Mouse (Mus musculus): ENCODE results near the gene Tmem132c. TPM values are rescaled to one million over a fixed set of nuclear protein-coding genes. Genes with fewer than 3 reads are reported as not detected.

The Tmem132c gene
- polyA plus RNA-seq, 1 experiment: 13.8 TPM

DNA sequence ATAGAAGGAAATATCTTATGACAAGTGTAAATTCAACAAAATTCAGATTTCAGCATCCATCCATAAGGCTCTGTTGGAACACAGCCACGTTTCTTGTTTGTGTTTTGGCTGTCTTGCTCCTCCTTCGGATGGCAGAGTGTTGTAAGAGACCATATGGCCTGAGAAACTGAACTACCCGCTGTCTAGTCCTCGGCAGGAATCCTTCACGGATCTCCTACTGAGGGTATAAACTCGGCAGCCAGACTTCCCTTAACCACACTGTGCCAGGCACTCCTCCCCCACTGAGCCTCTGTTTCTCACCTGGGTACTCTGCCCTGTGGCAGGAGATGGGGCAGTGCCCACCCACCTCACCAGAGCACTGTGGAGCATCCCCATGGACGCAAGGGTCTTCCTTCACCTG, 174.9 kb downstream of the Tmem132c start:
- 36% methylated on average over 7 of the region's 7 CpGs for WGBS

DNA sequence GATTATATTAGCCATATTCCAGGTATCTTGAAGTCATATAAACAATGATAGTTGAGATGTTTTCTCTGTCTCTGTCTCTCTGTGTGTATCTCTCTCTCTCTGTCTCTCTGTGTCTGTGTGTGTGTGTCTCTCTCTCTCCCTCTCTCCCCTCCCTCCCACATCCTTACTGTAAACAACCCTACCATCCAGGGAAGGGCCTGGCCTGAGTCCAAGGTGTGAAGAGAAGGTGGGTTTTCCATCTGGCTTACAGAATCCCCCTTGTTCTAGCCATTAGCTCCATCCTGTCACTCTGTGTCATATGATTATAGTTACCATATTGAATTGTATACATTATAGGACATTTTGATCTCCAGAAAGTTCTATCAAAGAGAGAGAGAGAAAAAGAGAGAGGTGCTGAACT, 182.3 kb downstream of the Tmem132c start:
- DNase-seq: no peak
- Histone ChIP-seq H3K4me1 (ENCODE audit: control insufficient read depth, insufficient read depth, low read length) (no peaks in the 10 kb centered on the region), H3K4me3 (replicated peaks; ENCODE audit: extremely low read depth, low read depth, low read length) (no peak overlapping the region)
- TF ChIP-seq CTCF (IDR thresholded peaks at IDR 0.05; ENCODE audit: insufficient read depth, low read length) (no peak), POLR2A (IDR thresholded peaks at IDR 0.05; ENCODE audit: borderline replicate concordance, extremely low read depth, low read depth, low read length) (no peak)

More for the DNA sequence above, 174.9 kb downstream of the Tmem132c start:
- no peak for DNase-seq
- Histone ChIP-seq H3K4me1 (ENCODE audit: control insufficient read depth, insufficient read depth, low read length) (no peaks in the 10 kb centered on the region), H3K4me3 (replicated peaks; ENCODE audit: extremely low read depth, low read depth, low read length) (no peak overlapping the region)
- TF ChIP-seq POLR2A (IDR thresholded peaks at IDR 0.05; ENCODE audit: borderline replicate concordance, extremely low read depth, low read depth, low read length) (no peak), CTCF (IDR thresholded peaks at IDR 0.05; ENCODE audit: insufficient read depth, low read length) (no peak)

DNA sequence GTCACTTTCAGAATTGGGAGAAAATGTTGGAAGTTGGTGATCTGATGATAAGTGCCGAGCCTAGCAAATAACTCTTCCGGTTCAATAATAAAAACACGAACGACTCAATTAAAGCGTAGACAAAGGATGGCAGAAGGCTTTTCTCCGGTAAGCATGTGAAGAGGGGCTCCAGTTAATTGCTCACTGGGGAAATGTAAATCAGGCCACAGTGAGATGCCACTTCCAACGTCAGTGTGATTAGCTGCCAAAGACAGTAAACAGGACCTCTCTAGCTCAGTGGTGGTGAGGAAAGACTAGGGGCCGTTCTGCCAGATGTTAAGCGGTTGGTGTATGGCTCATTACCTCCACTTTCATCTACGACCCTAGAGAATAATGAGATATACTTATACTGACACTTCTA, 187.5 kb downstream of the Tmem132c start:
- no peak for DNase-seq
- Histone ChIP-seq H3K4me3 (replicated peaks; ENCODE audit: extremely low read depth, low read depth, low read length) (no peak overlapping the region), H3K4me1 (ENCODE audit: control insufficient read depth, insufficient read depth, low read length) (no peaks in the 10 kb centered on the region)
- 74% methylated on average over 10 of the region's 10 CpGs for WGBS
- TF ChIP-seq POLR2A (IDR thresholded peaks at IDR 0.05; ENCODE audit: borderline replicate concordance, extremely low read depth, low read depth, low read length) (no peak), CTCF (IDR thresholded peaks at IDR 0.05; ENCODE audit: insufficient read depth, low read length) (no peak)

DNA sequence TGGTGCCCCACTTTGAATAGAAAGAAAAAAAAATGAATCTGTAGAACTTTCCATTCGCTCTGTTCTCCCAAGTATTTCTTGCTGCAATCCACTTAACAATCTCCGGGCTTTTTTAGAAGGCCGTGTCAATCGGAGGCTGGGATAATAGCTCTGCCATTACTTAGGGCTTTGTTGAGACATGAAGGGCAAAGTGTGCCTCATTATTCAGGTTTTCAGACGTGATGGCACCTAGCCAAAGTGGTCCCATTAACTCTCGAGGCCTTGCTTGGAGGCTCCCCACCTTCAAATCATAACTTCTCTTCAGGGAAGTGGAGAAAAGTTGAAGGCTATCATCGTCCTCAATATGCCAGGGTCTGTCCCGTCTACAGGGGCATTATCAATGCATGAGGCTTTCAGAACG, 190.0 kb downstream of the Tmem132c start:
- WGBS: 65% methylated on average over 9 of the region's 9 CpGs
- TF ChIP-seq CTCF (IDR thresholded peaks at IDR 0.05; ENCODE audit: insufficient read depth, low read length): no peak
- no peak for TF ChIP-seq POLR2A (IDR thresholded peaks at IDR 0.05; ENCODE audit: borderline replicate concordance, extremely low read depth, low read depth, low read length)
- Histone ChIP-seq H3K4me3 (replicated peaks; ENCODE audit: extremely low read depth, low read depth, low read length) (no peak overlapping the region), H3K4me1 (ENCODE audit: control insufficient read depth, insufficient read depth, low read length) (no peaks in the 10 kb centered on the region)
- no peak for DNase-seq

DNA sequence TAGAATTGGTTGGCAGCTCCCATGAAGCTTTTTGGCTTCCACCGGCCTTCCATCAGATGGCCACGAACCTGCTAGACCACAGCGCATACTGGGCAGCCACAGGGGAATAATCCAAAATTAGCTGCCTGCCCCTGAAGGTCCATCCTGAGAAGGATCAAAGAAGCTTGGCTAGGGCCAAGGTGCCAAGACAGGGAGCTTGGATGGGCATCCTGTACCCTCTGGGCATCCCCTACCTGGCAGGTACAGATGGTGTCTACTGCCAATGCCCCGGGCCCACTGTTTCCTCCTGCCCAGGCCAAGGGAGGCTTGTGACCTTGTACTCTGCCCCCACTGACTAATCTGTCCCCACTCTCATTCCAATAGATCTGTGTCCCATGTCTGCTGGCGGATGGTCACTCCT, 195.2 kb downstream of the Tmem132c start:
- no peak for TF ChIP-seq CTCF (IDR thresholded peaks at IDR 0.05; ENCODE audit: insufficient read depth, low read length)
- TF ChIP-seq POLR2A (IDR thresholded peaks at IDR 0.05; ENCODE audit: borderline replicate concordance, extremely low read depth, low read depth, low read length): no peak

DNA sequence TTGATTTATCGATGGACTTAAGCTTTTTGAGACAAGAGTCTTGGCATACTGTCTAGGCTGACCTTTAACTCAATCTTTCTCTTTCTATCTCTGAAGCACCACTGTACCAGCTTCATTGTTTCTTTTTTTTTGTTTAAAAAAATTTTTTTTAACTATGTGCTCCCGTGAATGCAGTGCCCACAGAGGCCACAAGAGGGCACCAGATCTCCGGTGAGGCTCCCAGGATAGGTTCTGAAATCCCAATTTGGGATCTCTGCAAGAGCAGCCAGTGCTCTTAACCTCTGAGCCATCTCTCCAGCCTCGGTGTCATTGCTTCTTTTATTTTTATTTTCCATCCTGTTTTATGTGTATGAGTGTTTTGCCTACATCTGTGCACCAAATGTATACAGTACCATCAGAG, 197.0 kb downstream of the Tmem132c start:
- no peak for DNase-seq
- no peaks in the 10 kb centered on the region for H3K4me1 ChIP-seq (ENCODE audit: control insufficient read depth, insufficient read depth, low read length)
- no peak overlapping the region for H3K4me3 ChIP-seq (replicated peaks; ENCODE audit: extremely low read depth, low read depth, low read length)
- TF ChIP-seq CTCF (IDR thresholded peaks at IDR 0.05; ENCODE audit: insufficient read depth, low read length) (no peak), POLR2A (IDR thresholded peaks at IDR 0.05; ENCODE audit: borderline replicate concordance, extremely low read depth, low read depth, low read length) (no peak)
- 90% methylated on average over 4 of the region's 4 CpGs for WGBS

More for the DNA sequence above, 195.2 kb downstream of the Tmem132c start:
- Histone ChIP-seq H3K4me3 (replicated peaks; ENCODE audit: extremely low read depth, low read depth, low read length) (no peak overlapping the region), H3K4me1 (ENCODE audit: control insufficient read depth, insufficient read depth, low read length) (no peaks in the 10 kb centered on the region)
- 93% methylated on average over 5 of the region's 5 CpGs for WGBS
- DNase-seq: no peak

DNA sequence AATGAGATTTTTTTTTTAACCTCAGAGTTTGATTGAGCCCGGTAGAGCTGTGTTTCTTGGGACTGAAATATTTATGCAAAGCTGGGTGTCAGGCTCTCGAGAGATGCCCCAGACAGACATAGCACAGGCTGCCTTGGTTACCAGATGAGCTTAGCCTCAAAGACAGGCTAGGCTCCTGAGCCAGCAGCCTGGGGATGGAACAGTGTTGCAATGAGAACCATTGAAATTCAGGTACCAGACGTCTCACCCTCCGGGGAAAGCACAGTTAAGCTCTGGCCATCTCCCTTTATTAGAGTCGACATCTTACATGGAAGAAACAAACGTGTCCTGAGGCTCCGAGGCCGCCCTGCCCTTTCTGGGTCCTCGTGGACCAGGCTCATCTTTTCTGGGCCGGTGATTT, 200.4 kb downstream of the Tmem132c start:
- H3K4me3 ChIP-seq (replicated peaks; ENCODE audit: extremely low read depth, low read depth, low read length): no peak overlapping the region
- 66% methylated on average over 10 of the region's 10 CpGs for WGBS
- TF ChIP-seq POLR2A (IDR thresholded peaks at IDR 0.05; ENCODE audit: borderline replicate concordance, extremely low read depth, low read depth, low read length) (no peak), CTCF (IDR thresholded peaks at IDR 0.05; ENCODE audit: insufficient read depth, low read length) (no peak)
- no peak for DNase-seq
- no peaks in the 10 kb centered on the region for H3K4me1 ChIP-seq (ENCODE audit: control insufficient read depth, insufficient read depth, low read length)

DNA sequence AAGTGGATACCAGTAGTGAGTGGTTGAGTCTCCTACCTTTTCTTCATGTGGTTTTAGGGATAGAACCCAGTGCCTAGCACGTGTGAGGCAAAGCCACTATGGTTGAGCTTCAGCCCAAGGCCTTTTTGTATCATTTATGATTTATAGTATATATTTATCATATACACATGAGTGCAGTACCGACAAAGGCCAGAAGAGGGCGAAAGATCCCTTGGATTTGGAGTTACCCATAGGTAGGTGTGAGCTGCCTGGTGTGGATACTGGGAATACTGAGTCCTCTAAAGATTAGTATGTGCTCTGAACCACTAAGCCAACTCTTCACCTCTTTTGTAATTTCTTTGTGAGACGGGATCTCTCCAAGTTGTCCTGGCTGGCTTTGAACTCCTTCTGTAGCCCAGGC, 212.0 kb downstream of the Tmem132c start:
- DNase-seq: peak; percentile 6
- H3K4me3 ChIP-seq (replicated peaks; ENCODE audit: extremely low read depth, low read depth, low read length): no peak overlapping the region
- WGBS: 32% methylated on average over 4 of the region's 4 CpGs
- H3K4me1 ChIP-seq (ENCODE audit: control insufficient read depth, insufficient read depth, low read length): no peaks in the 10 kb centered on the region
- TF ChIP-seq CTCF (IDR thresholded peaks at IDR 0.05; ENCODE audit: insufficient read depth, low read length): 0 out of 2 replicates have a peak, but pooled peaks have one; percentile 12
- no peak for TF ChIP-seq POLR2A (IDR thresholded peaks at IDR 0.05; ENCODE audit: borderline replicate concordance, extremely low read depth, low read depth, low read length)

DNA sequence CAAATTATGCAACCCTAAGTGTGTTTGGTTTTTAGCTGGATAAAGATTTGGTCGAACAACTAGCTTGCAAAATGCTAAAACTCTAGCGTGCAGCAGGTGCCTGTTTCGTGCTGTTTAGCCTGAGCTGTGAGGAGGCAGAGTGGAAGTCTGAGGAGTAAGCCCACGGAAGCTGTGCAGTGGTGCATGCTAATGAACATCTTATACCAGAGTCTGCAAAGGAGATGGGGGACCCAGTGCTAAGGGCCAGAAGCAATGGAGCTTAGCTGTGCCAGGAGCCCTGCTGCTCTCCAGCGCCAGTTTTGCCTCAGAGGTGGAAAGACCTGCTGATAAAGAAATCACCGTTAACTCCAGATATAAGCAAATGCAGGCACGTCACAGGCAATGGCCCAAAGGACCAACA, 212.5 kb downstream of the Tmem132c start:
- 71% methylated on average over 7 of the region's 7 CpGs for WGBS
- DNase-seq: no peak
- H3K4me1 ChIP-seq (ENCODE audit: control insufficient read depth, insufficient read depth, low read length): no peaks in the 10 kb centered on the region
- TF ChIP-seq CTCF (IDR thresholded peaks at IDR 0.05; ENCODE audit: insufficient read depth, low read length): no peak
- TF ChIP-seq POLR2A (IDR thresholded peaks at IDR 0.05; ENCODE audit: borderline replicate concordance, extremely low read depth, low read depth, low read length): no peak
- no peak overlapping the region for H3K4me3 ChIP-seq (replicated peaks; ENCODE audit: extremely low read depth, low read depth, low read length)

DNA sequence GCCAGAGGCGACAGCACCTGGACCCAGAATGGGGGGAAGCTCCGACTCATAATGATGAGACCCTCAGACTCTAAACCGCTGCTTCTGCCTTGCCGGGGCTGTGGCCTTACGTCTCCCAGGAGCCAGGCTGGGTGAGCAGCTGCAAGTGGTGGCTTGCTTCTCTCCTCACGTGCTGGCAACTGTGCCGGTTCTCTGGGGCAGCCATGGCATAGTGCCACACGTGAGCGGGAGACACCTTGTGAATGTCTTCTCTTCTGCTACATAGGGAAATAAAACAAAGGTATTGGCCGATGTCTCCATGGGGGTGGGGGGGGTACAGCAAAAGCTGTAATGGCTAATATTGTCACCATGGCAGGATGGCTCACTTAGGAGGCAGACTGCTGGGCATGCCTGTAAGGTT, 214.5 kb downstream of the Tmem132c start:
- no peak overlapping the region for H3K4me3 ChIP-seq (replicated peaks; ENCODE audit: extremely low read depth, low read depth, low read length)

More for the DNA sequence above, 214.5 kb downstream of the Tmem132c start:
- TF ChIP-seq POLR2A (IDR thresholded peaks at IDR 0.05; ENCODE audit: borderline replicate concordance, extremely low read depth, low read depth, low read length): no peak
- TF ChIP-seq CTCF (IDR thresholded peaks at IDR 0.05; ENCODE audit: insufficient read depth, low read length): no peak
- H3K4me1 ChIP-seq (ENCODE audit: control insufficient read depth, insufficient read depth, low read length): no peaks in the 10 kb centered on the region
- 87% methylated on average over 10 of the region's 10 CpGs for WGBS
- no peak for DNase-seq
